Comparison of ENCODE assay signal across 11 mouse cellular contexts in the genomic region with DNA sequence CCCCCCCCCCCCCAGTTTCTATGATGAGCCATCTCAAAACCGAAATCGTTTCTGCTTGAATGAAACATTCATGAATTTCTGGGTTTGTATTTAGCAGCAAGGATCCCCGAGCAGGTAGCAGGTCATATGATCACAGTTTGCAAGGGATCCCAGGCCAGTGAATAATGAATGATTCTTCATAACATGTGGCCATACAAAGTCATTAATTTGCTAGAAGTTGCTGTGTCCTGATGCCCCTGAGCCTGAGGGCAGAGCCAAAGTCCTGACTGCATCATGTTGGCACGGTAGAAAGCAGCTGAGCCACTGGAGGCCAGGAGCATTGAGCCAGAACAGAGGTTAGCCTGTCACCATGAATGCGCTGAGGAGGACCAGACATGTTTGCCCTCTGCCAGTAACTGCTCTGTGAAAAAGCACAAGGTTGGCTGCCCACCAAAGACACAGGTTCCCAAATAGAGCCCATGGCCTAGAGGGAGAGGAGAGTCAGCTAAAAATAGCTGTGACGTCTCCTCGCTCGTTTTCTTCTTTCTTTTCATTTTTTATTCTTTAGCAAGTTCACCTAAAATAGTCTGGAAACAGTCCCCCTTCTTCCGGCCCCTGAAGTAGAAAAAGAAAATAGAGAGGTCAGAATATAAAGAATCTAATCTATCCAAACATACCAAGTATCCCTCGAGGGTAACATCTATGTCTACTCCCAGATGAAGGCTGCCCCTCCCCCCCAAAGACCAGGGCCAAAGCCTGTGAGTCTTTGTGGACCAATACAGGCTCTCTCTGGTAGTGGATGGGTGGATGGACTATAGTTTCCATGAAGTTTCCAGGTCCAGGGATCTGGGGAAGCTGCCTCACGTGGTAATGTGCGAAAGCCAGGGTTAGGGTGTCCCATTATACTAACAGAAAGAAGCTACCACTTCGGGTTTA. TPM values are rescaled to one million over a fixed set of nuclear protein-coding genes. Genes with fewer than 3 reads are reported as not detected.
DNase-seq lines count a peak whose midpoint lies in the region; ATAC-seq and TF ChIP-seq lines count a peak whose summit lies in the region.
"Had no signal": no experiment of that assay in that cellular context is flagged by ENCODE, and none has a peak within 500 bp of the region (broad histone marks: within the 10 kb centered on the region; RNA-seq: fewer than 3 reads in every experiment).

No protein-coding gene starts in this region.

- no peaks in the 10 kb centered on the region for H3K27me3 ChIP-seq in heart, postnatal 0 days (ENCODE audit: control insufficient read depth, insufficient read depth, low read length)

- no peak overlapping the region for H3K9ac ChIP-seq in heart, postnatal 0 days (replicated peaks; ENCODE audit: low read depth, low read length)
- H3K9ac ChIP-seq: liver, postnatal 0 days had no signal

- peak overlapping the region; percentile 64 for H3K27ac ChIP-seq in heart, postnatal 0 days (ENCODE audit: low read depth)

- no peaks in the 10 kb centered on the region for H3K36me3 ChIP-seq in heart, postnatal 0 days (replicated peaks; ENCODE audit: control insufficient read depth, insufficient read depth, low read length)

- no peak; the same call in 1 of the 2 replicates for TF ChIP-seq EP300 in heart, postnatal 0 days (IDR thresholded peaks at IDR 0.05; ENCODE audit: low read depth)

- TF ChIP-seq CTCF in heart, postnatal 0 days (IDR thresholded peaks at IDR 0.05; ENCODE audit: low read depth) = no peak

- DNase-seq in adrenal gland, postnatal 10 days = peak; percentile 28
- no peak for DNase-seq in adrenal gland, postnatal 4 days (ENCODE audit: low spot score in 2 of 2)
- peak; percentile 24 for DNase-seq in testis, postnatal 14 days (ENCODE audit: low spot score)
- DNase-seq in testis, postnatal 10 days (ENCODE audit: low spot score) = no peak
- DNase-seq in heart, postnatal 0 days (ENCODE audit: low spot score) = peak; percentile 92
- DNase-seq in skeletal muscle tissue, adult 2 months (ENCODE audit: low read depth, low spot score) = peak; percentile 19
- DNase-seq in frontal cortex, postnatal 10 days (ENCODE audit: low spot score in 2 of 2) = no peak
- DNase-seq: layer of hippocampus, postnatal 36 days; liver, postnatal 0 days had no signal

- H3K4me1 ChIP-seq in heart, postnatal 0 days (ENCODE audit: control insufficient read depth, insufficient read depth) = peaks cover 11% of the 10 kb centered on the region; the same call in 1 of the 2 replicates

- H3K4me3 ChIP-seq in heart, postnatal 0 days (ENCODE audit: low read depth, low read length) = no peak overlapping the region
- H3K4me3 ChIP-seq: erythroblast, embryonic 14.5 days had no signal

- peak; percentile 98 for ATAC-seq in heart, postnatal 0 days (ENCODE audit: insufficient read depth, low read depth)
- no peak for ATAC-seq in activated CD4-positive, CD25-positive, alpha-beta regulatory T cell, adult 4 months
- ATAC-seq: liver, postnatal 0 days had no signal

- H3K4me2 ChIP-seq in heart, postnatal 0 days (ENCODE audit: low read depth, low read length) = no peak overlapping the region; the same call in 1 of the 2 replicates

- no peaks in the 10 kb centered on the region for H3K9me3 ChIP-seq in heart, postnatal 0 days (replicated peaks; ENCODE audit: control insufficient read depth, low read length)

- 48% methylated on average over 13 of the region's 13 CpGs for WGBS in heart, postnatal 0 days

RNA-seq across cellular contexts. Expression of a gene that starts 42.1 kb away (rescaled TPM):
- 1 to 10 TPM; 2.3 to 3.1 TPM for total RNA-seq in adrenal gland, postnatal 10 days (2021)
- 1 to 10 TPM; 4.8 to 5.4 TPM for total RNA-seq in adrenal gland, postnatal 4 days (2021)
- total RNA-seq in heart, postnatal 0 days (2014; rRNA removed; ENCODE audit: low replicate concordance) = 0.08 TPM in 1 of 2 replicates, not detected in the other
- polyA plus RNA-seq in heart, postnatal 0 days (2015; fragmentation: Nextera tagmentation; extraction: Ambion mirVana) = 0.37 and 0.44 TPM in 2 replicates
- under 1 TPM; 0.46 to 0.57 TPM for polyA plus RNA-seq in activated CD4-positive, CD25-positive, alpha-beta regulatory T cell, adult 4 months (2017; shearing (Covaris generic))
- polyA plus RNA-seq: erythroblast, embryonic 14.5 days had no signal

Comparison
In these comparisons a context has a peak if more than half of its experiments do, and no peak if none do; other contexts are left out.
1. DNase-seq: peak in adrenal gland, postnatal 10 days (single experiment), testis, postnatal 14 days (single experiment), heart, postnatal 0 days (single experiment) and skeletal muscle tissue, adult 2 months (single experiment); none in adrenal gland, postnatal 4 days (0 of 2), testis, postnatal 10 days (single experiment) and frontal cortex, postnatal 10 days (0 of 2).